Mouse (Mus musculus): ENCODE data around the gene Dbp. TPM values are rescaled to one million over a fixed set of nuclear protein-coding genes. Genes with fewer than 3 reads are reported as not detected.

The Dbp gene
- total RNA-seq, 2 experiments from 2014 or later, result 60.3 to 104 TPM

- Histone ChIP-seq H3K4me3 (no peak overlapping the region), H3K27ac (no peak overlapping the region)
- no peak for DNase-seq (ENCODE audit: extremely low spot score in 1 of 2, low spot score in 2 of 2)
- no peak for TF ChIP-seq CTCF (IDR thresholded peaks at IDR 0.05)
- intact Hi-C loops (cut with DNase I), result no loop called here
Observed at GRCm38 (mm10) chr7:45721642-45722347, 16.9 kb downstream of the Dbp start.

- peak in 1 of 2 experiments; percentile 6 for DNase-seq (ENCODE audit: extremely low spot score in 1 of 2, low spot score in 2 of 2)
- no peak overlapping the region for H3K27ac ChIP-seq
- no peak; the same call in 1 of the 2 replicates for TF ChIP-seq CTCF (IDR thresholded peaks at IDR 0.05)
- no peak overlapping the region for H3K4me3 ChIP-seq
- intact Hi-C loops (cut with DNase I), result no loop called here
Observed at GRCm38 (mm10) chr7:45722348-45722713, 17.4 kb downstream of the Dbp start.

GRCm38 (mm10) chr7:45723301-45723700 is 18.4 kb downstream of the Dbp start:
- TF ChIP-seq CTCF (IDR thresholded peaks at IDR 0.05), result no peak
- H3K4me3 ChIP-seq, result no peak overlapping the region
- DNase-seq (ENCODE audit: extremely low spot score in 1 of 2, low spot score in 2 of 2), result no peak
- intact Hi-C loops (cut with DNase I), result no loop called here
- no peak overlapping the region for H3K27ac ChIP-seq

DNA sequence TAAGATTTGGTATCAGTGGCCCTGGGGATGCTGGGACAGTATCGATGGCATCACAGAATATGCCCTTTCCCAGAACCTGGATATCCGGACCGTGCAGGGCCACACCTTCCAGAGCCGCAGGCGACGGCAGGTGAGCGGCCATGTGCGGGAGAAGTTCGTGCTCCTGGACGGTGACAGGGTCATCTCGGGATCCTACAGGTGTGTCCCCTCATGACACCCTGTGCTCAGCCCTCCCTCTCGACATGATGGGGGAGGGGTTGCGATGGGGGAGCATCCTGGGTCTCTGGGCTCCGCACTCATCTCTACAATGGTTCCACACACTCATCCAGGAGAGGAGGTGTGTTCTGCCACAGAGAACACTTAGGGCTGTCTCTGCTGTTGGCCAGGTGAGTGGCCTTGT is 18.9 kb downstream of the Dbp start:
- intact Hi-C loops (cut with DNase I), result no loop called here

GRCm38 (mm10) chr7:45725151-45725550 is 20.3 kb downstream of the Dbp start:
- no peak for DNase-seq (ENCODE audit: extremely low spot score in 1 of 2, low spot score in 2 of 2)
- intact Hi-C loops (cut with DNase I), result no loop called here
- TF ChIP-seq CTCF (IDR thresholded peaks at IDR 0.05), result no peak

More for the DNA sequence above, 18.9 kb downstream of the Dbp start:
- no peak for TF ChIP-seq CTCF (IDR thresholded peaks at IDR 0.05)
- Histone ChIP-seq H3K4me3 (no peak overlapping the region), H3K27ac (no peak overlapping the region)
- no peak for DNase-seq (ENCODE audit: extremely low spot score in 1 of 2, low spot score in 2 of 2)

GRCm38 (mm10) chr7:45725713-45726112 is 20.8 kb downstream of the Dbp start, which contains the start of gene Spaca4:
Spaca4 (minus strand) TSS chr7:45725813.
- intact Hi-C loops (cut with DNase I), result no loop called here
- no peak for TF ChIP-seq CTCF (IDR thresholded peaks at IDR 0.05)
- Histone ChIP-seq H3K27ac (no peak within 1 kb of the TSS), H3K4me3 (no peak within 1 kb of the TSS)
- DNase-seq (ENCODE audit: extremely low spot score in 1 of 2, low spot score in 2 of 2), result no peak

More at GRCm38 (mm10) chr7:45725151-45725550, 20.3 kb downstream of the Dbp start:
- H3K27ac ChIP-seq, result no peak overlapping the region
- no peak overlapping the region for H3K4me3 ChIP-seq

GRCm38 (mm10) chr7:45726419-45726818 is 21.5 kb downstream of the Dbp start:
- intact Hi-C loops (cut with DNase I), result no loop called here
- Histone ChIP-seq H3K27ac (no peak overlapping the region), H3K4me3 (no peak overlapping the region)
- no peak for DNase-seq (ENCODE audit: extremely low spot score in 1 of 2, low spot score in 2 of 2)
- no peak for TF ChIP-seq CTCF (IDR thresholded peaks at IDR 0.05)

GRCm38 (mm10) chr7:45727625-45728024 is 22.7 kb downstream of the Dbp start:
- no peak for DNase-seq (ENCODE audit: extremely low spot score in 1 of 2, low spot score in 2 of 2)
- no peak for TF ChIP-seq CTCF (IDR thresholded peaks at IDR 0.05)
- Histone ChIP-seq H3K4me3 (no peak overlapping the region), H3K27ac (no peak overlapping the region)
- intact Hi-C loops (cut with DNase I), result no loop called here

DNA sequence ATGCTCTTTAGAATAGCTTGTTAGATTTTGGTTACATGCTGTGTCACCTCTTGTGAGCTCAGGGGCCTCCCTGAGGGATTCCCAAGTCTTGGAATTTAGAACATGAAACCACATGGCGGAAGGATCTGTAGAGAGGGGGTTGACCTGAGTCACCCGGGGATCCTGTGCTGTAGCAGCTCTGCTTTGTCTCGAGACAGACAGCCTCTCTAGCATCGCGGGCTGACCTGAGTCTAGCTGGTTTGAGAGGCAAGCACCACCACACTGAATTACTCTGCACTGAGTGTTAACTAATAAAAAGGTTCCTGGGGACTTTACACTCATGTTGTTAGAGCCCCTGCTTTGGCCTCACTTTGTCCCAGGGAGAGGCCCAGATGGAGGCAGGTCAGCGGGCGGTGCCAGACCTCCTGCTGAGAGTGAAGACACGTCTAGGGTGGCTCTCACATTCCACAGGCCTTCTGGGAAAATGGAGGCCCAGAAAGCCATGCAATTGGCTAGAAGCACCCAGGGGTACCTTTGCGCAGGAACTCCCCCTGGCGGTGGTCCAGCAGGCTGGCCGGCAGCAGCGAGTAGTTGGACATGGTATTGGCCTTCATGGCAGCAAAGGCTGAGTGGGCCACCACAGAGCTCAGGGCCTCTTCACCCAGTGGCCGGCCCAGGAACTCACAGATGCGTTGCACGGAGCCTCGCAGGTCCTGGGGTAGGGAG is 26.0 kb downstream of the Dbp start:
- H3K27ac ChIP-seq, result no peak overlapping the region
- H3K4me3 ChIP-seq, result no peak overlapping the region
- no peak for DNase-seq (ENCODE audit: extremely low spot score in 1 of 2, low spot score in 2 of 2)
- TF ChIP-seq CTCF (IDR thresholded peaks at IDR 0.05), result peak; percentile 33
- intact Hi-C loops (cut with DNase I), result no loop called here

DNA sequence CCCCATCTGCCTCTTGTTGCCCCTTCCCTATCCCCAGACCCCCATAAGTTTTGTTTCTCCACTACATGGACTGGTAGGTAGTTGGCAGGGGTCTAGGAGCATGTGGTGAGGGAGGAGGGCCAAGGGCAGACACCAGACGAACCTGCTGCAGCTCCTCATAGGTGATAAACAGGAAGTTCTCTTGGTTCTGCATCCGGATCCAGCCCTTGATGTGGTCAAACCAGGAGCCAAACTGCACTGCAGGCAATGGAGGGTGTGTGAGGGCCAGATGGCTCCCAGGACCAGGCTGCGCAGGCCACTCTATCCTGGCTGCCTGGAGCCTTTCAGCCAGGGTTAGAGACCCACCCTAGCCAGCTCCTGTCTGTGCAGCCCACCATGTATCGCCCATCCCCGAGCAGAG is 28.6 kb downstream of the Dbp start:
- intact Hi-C loops (cut with DNase I), result no loop called here
- TF ChIP-seq CTCF (IDR thresholded peaks at IDR 0.05), result no peak
- no peak overlapping the region for H3K27ac ChIP-seq
- H3K4me3 ChIP-seq, result no peak overlapping the region
- no peak for DNase-seq (ENCODE audit: extremely low spot score in 1 of 2, low spot score in 2 of 2)

DNA sequence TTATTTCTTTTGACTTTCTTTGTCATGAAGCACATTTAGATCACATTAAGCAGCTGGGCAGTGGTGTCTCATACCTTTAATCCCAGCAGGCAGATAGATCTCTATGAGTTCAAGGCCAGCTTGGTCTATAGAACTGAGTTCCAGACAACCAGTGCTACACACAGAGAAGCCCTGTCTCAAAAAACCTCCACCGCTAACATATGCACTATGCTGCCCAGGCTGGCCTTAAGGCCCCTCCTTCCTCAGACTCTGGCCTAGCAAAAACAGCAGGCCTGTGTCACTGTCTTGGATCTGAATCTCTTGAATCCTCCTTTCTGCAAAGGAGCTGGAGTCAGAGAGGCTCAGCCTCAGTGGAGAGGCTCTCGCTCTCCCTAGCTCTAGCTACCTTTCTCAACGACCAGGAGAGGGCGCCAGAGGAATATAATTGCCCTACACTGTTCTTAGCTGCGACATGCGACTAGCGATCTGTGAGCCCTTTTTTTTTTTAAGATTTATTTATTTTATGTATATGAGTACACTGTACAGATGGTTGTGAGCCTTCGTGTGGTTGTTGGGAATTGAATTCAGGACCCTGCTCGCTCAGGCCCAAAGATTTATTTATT is 34.4 kb downstream of the Dbp start:
- peak; percentile 82 for TF ChIP-seq CTCF (IDR thresholded peaks at IDR 0.05)
- H3K27ac ChIP-seq, result no peak overlapping the region
- DNase-seq (ENCODE audit: extremely low spot score in 1 of 2, low spot score in 2 of 2), result peak; percentile 82 to 84
- H3K4me3 ChIP-seq, result no peak overlapping the region
- intact Hi-C loops (cut with DNase I), result loop anchor here (1.0 to 2.0 kb wide), 4 partner anchors 62 to 270 kb away; partner anchors contain the start of gene Kdelr1

GRCm38 (mm10) chr7:45739820-45740219 is 34.9 kb downstream of the Dbp start:
- intact Hi-C loops (cut with DNase I), result loop anchor here (1.0 to 2.0 kb wide), 4 partner anchors 61 to 269 kb away; partner anchors contain the start of gene Kdelr1
- no peak for DNase-seq (ENCODE audit: extremely low spot score in 1 of 2, low spot score in 2 of 2)
- H3K27ac ChIP-seq, result no peak overlapping the region
- TF ChIP-seq CTCF (IDR thresholded peaks at IDR 0.05), result no peak
- no peak overlapping the region for H3K4me3 ChIP-seq
